Mouse (Mus musculus) olfactory bulb, adult 2 months (tissue): Measurements from ENCODE around the gene Cirbp.

ENCODE experiments used
- CTCF ChIP-seq: fragments of 200-500 bp; IDR thresholded peaks from 2 replicates; pipeline ENCODE4 v1.5.1; 2012; ENCODE audit warnings: low read depth, mild to moderate bottlenecking, low read length, moderate library complexity; ENCODE audit not compliant: insufficient read depth
- POLR2A ChIP-seq: fragments of 200-500 bp; IDR thresholded peaks from 2 replicates; pipeline ENCODE4 v1.6.1; 2012; ENCODE audit warnings: mild to moderate bottlenecking, low read depth, low read length, moderate library complexity; ENCODE audit not compliant: insufficient read depth

DNA sequence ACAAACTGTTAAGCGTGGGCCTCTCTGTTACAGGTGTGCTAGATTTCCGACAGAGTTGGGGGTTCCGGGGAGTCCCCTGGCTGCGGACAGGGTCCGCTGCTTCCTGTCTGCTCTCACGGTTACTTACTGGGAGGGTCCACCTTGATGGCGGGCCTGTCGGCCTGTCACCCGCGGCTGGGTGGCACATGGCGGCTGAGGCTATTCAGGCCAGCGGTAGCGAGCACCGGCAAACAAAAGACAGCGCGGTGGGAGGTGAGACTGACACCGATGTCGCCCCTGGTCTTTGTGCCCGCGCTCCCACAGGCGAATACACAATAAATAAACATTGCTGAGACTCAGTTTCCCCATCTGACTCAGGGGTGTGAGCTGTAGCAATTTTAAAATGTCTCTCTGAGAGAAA is 24.2 kb downstream of the Cirbp start:
- no peak for TF ChIP-seq CTCF
- TF ChIP-seq POLR2A = no peak
